Mouse (Mus musculus) limb, embryonic 15.5 days (tissue): ENCODE measurements around the gene Oxa1l. TPM values are rescaled to one million over a fixed set of nuclear protein-coding genes. Genes with fewer than 3 reads are reported as not detected.

ENCODE experiments used
- ATAC-seq: fragments of 200-750 bp; cut with Nextera tagmentation; 2 replicates; pipeline ENCODE4 v1.8.0; 2017; ENCODE audit warnings: low read depth, moderate TSS enrichment; ENCODE audit not compliant: insufficient number of reproducible peaks, low FRiP score, low TSS enrichment
- H3K27ac ChIP-seq: fragments of 300-500 bp; sonication (generic); 2 replicates; pipeline ENCODE4 v1.5.1; 2015; ENCODE audit warnings: moderate library complexity, mild to moderate bottlenecking, inconsistent platforms
- H3K27me3 ChIP-seq: fragments of 300-500 bp; sonication (generic); 2 replicates; pipeline ENCODE4 v1.6.1; 2015; ENCODE audit warnings: inconsistent platforms
- H3K36me3 ChIP-seq: fragments of 300-500 bp; sonication (generic); 2 replicates; pipeline ENCODE4 v1.6.1; 2015; ENCODE audit warnings: inconsistent platforms
- H3K4me1 ChIP-seq: fragments of 300-500 bp; sonication (generic); 2 replicates; pipeline ENCODE4 v1.6.1; 2015; ENCODE audit warnings: inconsistent platforms
- H3K4me2 ChIP-seq: fragments of 300-500 bp; sonication (generic); 2 replicates; pipeline ENCODE4 v1.6.1; 2015; ENCODE audit warnings: mild to moderate bottlenecking, inconsistent platforms
- H3K4me3 ChIP-seq: fragments of 300-500 bp; sonication (generic); 2 replicates; pipeline ENCODE4 v1.5.1; 2015; ENCODE audit warnings: mild to moderate bottlenecking, inconsistent platforms
- H3K9ac ChIP-seq: fragments of 300-500 bp; sonication (generic); 2 replicates; pipeline ENCODE4 v1.6.1; 2015; ENCODE audit warnings: inconsistent platforms
- H3K9me3 ChIP-seq: fragments of 300-500 bp; sonication (generic); 2 replicates; pipeline ENCODE4 v1.6.1; 2016; ENCODE audit warnings: inconsistent platforms
- WGBS: fragments of 180-500 bp; shearing (Covaris S2); methylation state at CpG from one replicate; pipeline ENCODE4 v1.1.7; 2015; 5-methylcytosine and 5-hydroxymethylcytosine counted together
- polyA plus RNA-seq: library from polyadenylated mRNA; unstranded; fragments of >200 nt; fragmentation: Nextera tagmentation; extraction: Ambion mirVana; gene quantifications from 2 replicates; pipeline ENCODE4 v1.2.1, GENCODE M21; 2015

Gene Oxa1l
- polyA plus RNA-seq, 1 experiment from 2014 or later: 37.7 TPM

DNA sequence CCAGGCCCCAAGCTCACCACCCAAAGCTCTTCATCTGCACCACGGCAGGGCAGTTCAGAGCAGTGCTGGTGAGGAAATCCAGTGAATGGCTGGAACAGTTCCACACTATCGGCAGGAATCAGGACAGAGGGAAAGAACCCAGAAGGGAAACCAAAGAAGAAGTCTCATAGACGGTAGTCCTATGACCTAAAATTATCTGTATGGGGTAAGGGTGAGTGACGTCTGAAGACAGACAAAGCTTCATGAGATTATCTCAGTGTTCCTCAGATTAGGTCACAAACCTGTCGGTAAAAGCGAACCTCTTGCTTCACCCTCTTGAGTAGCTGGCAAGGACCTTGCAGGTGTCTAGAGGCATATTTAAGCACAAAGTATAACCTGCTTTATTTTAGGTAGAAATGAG, 16.5 kb downstream of the Oxa1l start:
- WGBS: 82% methylated on average over 6 of the region's 6 CpGs
- H3K27me3 ChIP-seq: no peaks in the 10 kb centered on the region

DNA sequence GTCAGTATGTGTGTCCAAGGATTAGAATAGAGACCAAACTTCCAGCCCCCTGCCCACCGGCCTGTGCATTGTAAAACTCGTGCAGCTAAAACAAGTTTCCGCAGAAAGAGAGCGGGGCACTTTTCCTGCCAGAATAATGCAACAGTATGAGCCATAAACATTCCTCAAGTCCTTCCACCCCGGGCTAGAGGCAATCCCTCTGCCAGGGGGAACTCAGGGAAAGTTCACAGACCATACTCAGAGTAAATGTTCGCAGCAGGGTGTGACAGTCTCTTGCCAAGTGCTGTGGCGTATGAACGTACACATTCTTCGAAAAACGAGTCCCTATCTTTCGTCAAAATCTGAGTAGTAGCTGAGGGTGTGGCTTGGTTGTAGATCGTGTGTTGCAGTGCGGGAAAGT, 18.9 kb downstream of the Oxa1l start:
- Histone ChIP-seq H3K4me3 (no peak overlapping the region), H3K9me3 (no peaks in the 10 kb centered on the region), H3K9ac (no peak overlapping the region), H3K4me2 (no peak overlapping the region), H3K27me3 (no peaks in the 10 kb centered on the region), H3K4me1 (no peaks in the 10 kb centered on the region), H3K27ac (no peak overlapping the region), H3K36me3 (no peaks in the 10 kb centered on the region)
- 52% methylated on average over 13 of the region's 13 CpGs for WGBS
- ATAC-seq: no peak

More for the DNA sequence above, 16.5 kb downstream of the Oxa1l start:
- H3K9ac ChIP-seq: no peak overlapping the region
- ATAC-seq: no peak
- no peaks in the 10 kb centered on the region for H3K36me3 ChIP-seq
- no peak overlapping the region for H3K4me3 ChIP-seq
- no peaks in the 10 kb centered on the region for H3K4me1 ChIP-seq
- no peak overlapping the region for H3K27ac ChIP-seq
- no peak overlapping the region for H3K4me2 ChIP-seq
- no peaks in the 10 kb centered on the region for H3K9me3 ChIP-seq

DNA sequence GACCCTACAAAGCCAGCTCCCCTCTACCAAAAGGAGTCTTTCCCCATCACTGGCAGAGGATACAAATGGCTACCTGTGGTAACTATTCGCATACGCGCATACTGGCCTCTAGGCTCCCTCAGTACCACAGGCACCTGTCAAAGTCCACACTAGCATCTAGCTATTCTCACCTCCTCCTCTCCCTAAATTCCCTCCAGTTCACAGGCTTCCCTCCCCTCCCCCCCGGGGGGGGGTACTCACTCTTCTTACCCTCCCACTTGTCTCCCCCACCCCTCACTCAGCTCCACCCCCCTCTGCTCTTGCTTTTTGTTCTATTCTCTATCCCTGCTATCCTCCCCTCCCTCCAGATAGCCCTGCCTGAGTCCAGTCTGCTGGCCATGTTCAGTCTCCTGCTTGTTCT, 20.0 kb downstream of the Oxa1l start:
- Histone ChIP-seq H3K4me1 (no peaks in the 10 kb centered on the region), H3K36me3 (no peaks in the 10 kb centered on the region), H3K4me3 (no peak overlapping the region), H3K9ac (no peak overlapping the region), H3K27ac (no peak overlapping the region), H3K27me3 (no peaks in the 10 kb centered on the region), H3K4me2 (no peak overlapping the region), H3K9me3 (no peaks in the 10 kb centered on the region)
- WGBS: 70% methylated on average over 4 of the region's 4 CpGs
- no peak for ATAC-seq

DNA sequence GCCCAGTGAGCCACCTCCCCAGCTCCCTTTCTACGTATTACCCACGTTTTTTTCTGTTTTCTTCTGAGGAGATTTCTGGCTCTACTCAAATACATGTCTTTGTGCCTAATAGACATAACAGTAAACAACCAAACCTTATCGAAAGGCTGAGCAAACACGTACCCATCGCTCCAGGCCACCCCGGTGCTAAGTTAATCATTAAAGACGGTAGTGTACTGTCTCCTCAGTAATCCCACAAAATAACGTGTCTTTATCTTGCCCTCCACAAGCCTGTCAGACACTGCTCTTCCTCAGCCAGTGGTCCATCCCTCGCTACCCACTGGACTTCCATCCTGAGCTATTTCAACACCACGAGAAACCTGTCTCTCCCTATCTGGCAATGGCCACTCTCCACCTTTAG, 21.2 kb downstream of the Oxa1l start:
- Histone ChIP-seq H3K36me3 (no peaks in the 10 kb centered on the region), H3K27me3 (no peaks in the 10 kb centered on the region), H3K4me2 (no peak overlapping the region), H3K4me3 (no peak overlapping the region), H3K9ac (no peak overlapping the region), H3K4me1 (no peaks in the 10 kb centered on the region), H3K27ac (no peak overlapping the region), H3K9me3 (no peaks in the 10 kb centered on the region)
- WGBS: 78% methylated on average over 10 of the region's 10 CpGs
- no peak for ATAC-seq

DNA sequence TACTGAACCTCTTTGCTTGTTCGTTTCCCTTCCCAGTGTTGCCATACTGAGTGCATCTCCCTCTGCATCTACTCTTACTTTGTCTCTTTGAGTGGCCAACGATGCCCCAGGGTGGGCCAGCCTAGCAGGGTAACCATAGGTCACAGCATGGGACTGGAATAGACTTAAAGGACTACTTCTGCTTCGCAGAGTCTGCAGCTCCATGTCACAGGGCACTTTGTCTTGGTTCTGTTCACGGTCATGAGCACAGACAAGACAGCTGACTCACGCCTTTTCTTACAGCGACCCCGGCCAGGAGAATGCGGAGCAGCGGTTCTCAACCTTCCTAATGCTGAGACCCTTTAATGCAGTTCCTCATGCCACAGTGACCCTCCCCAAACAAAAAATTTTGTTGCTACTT, 22.0 kb downstream of the Oxa1l start:
- Histone ChIP-seq H3K9me3 (no peaks in the 10 kb centered on the region), H3K27ac (no peak overlapping the region), H3K4me1 (no peaks in the 10 kb centered on the region), H3K27me3 (no peaks in the 10 kb centered on the region), H3K9ac (no peak overlapping the region), H3K36me3 (no peaks in the 10 kb centered on the region), H3K4me3 (no peak overlapping the region), H3K4me2 (no peak overlapping the region)
- 77% methylated on average over 9 of the region's 9 CpGs for WGBS
- ATAC-seq: no peak

DNA sequence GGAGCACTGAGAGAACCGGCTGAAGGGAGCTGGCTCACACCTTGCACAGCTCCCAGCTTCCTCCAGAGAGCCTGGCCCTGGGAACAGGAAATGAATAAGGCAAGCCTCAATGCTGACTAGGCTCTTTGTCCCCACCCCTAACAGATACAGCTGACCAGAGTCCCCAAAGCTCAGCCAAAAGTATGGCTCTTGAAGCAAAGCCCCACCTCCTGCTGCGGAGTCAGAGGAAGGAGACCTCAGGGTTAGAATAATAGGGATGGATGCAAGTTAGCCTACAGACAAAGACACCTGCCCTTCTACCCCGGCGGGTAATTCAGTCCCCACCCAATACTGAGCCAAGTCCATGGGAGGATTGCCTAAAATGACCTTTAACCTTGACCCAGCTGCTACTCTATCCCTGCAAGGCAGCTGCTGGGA, 22.7 kb downstream of the Oxa1l start:
- 68% methylated on average over 4 of the region's 4 CpGs for WGBS
- no peak for ATAC-seq
- H3K4me2 ChIP-seq: no peak overlapping the region
- H3K27me3 ChIP-seq: no peaks in the 10 kb centered on the region
- H3K36me3 ChIP-seq: no peaks in the 10 kb centered on the region
- H3K27ac ChIP-seq: no peak overlapping the region
- H3K4me3 ChIP-seq: no peak overlapping the region
- H3K9ac ChIP-seq: no peak overlapping the region
- H3K4me1 ChIP-seq: no peaks in the 10 kb centered on the region
- no peaks in the 10 kb centered on the region for H3K9me3 ChIP-seq

DNA sequence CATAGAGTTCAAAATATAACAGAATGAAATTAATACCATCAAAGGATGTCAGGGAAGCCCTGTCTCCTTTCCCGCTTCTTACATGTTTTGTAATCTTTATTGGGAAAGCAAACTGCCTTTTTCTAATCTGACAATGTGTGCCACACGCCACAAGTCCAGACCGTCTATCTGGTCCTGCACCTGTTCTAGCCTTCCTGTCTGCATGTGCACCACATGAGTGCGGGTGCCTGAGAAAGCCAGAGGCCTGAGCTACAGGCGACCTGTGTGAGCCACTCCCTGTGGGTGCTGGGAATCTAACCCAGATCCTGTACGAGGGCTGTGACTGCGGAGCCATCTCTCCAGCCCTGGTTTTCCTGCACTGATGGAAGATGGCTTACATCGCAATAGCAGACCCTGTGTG, 23.8 kb downstream of the Oxa1l start:
- H3K9ac ChIP-seq: no peak overlapping the region
- ATAC-seq: no peak
- H3K36me3 ChIP-seq: no peaks in the 10 kb centered on the region
- no peaks in the 10 kb centered on the region for H3K4me1 ChIP-seq
- H3K27ac ChIP-seq: no peak overlapping the region
- 87% methylated on average over 8 of the region's 8 CpGs for WGBS
- H3K9me3 ChIP-seq: no peaks in the 10 kb centered on the region
- no peak overlapping the region for H3K4me3 ChIP-seq
- H3K4me2 ChIP-seq: no peak overlapping the region
- H3K27me3 ChIP-seq: no peaks in the 10 kb centered on the region

DNA sequence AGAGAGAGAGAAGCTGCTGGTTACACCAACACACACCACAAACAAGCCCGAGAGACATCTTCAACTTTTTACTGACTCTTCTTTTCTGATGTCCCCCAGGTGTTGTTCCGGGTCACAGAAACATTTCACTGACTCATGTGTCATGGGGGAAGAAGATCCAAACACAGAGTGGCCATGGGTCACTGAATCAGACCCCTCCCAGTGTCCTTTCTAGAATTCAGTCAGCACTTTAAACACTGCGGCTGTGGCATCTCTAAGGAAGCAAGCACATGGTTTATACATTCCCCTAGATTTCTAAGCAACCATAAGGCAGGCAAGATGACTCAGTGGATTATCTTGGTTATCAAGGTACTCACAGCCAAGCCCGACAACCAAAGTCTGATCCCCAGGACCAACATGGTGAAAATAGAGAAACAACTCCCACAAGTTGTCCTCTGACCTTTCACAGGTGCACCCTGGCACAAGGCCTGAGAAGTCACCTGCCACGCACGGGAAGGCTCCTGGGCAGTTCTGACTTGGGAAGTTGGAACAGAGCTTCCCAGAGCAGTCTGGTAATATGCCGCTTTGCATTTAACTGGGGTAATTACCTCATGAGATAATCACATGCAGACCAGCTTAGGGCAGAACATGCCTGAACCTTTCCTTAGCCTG, 25.5 kb downstream of the Oxa1l start:
- Histone ChIP-seq H3K27me3 (no peaks in the 10 kb centered on the region), H3K36me3 (no peaks in the 10 kb centered on the region), H3K27ac (no peak overlapping the region), H3K9ac (no peak overlapping the region), H3K9me3 (no peaks in the 10 kb centered on the region), H3K4me2 (no peak overlapping the region), H3K4me1 (no peaks in the 10 kb centered on the region), H3K4me3 (no peak overlapping the region)
- 75% methylated on average over 7 of the region's 7 CpGs for WGBS
- ATAC-seq: no peak

DNA sequence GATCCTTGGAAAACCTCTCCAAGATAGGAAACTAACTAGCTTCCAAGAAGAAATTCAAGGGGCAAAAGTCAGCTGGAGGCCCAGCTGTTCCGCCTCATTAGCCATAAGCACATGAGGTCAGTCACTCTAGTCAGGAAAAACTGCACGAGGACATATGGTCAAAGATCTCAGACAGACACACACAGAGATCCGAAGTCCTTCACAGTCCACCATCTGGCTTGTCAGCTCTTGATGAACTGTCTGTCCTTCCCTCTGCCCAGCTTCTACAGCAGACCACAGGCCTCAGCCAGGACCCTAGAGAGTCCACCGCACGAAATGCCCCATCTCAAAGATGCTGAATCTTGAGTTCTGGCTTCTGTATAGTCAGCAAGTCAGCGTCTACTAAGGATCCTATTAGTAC, 26.9 kb downstream of the Oxa1l start:
- no peak for ATAC-seq
- 73% methylated on average over 6 of the region's 6 CpGs for WGBS
- Histone ChIP-seq H3K9me3 (no peaks in the 10 kb centered on the region), H3K4me1 (no peaks in the 10 kb centered on the region), H3K4me3 (no peak overlapping the region), H3K9ac (no peak overlapping the region), H3K27ac (no peak overlapping the region), H3K36me3 (no peaks in the 10 kb centered on the region), H3K27me3 (no peaks in the 10 kb centered on the region), H3K4me2 (no peak overlapping the region)

DNA sequence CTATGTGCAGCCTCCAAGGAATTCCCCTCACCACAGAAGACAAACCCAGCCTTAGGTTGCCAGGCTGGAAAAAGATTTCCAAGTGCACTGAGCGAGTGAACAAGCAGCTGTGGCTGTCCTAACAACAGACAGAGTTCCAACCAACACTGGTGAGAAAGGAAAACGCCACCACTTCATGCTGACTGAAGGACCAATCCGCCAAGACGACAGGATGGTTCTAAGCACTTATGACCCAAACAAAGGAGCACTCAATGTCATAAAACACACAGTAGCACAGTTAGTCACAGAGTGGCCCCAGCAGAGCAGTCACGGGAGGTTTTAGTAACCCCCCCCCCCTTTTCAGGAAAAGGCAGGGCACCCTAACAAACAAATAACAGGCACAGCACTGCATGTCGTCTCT, 30.2 kb downstream of the Oxa1l start:
- Histone ChIP-seq H3K4me3 (no peak overlapping the region), H3K4me1 (no peaks in the 10 kb centered on the region), H3K9me3 (no peaks in the 10 kb centered on the region; the same call in 1 of the 2 replicates), H3K9ac (no peak overlapping the region), H3K27me3 (no peaks in the 10 kb centered on the region), H3K4me2 (no peak overlapping the region), H3K27ac (no peak overlapping the region), H3K36me3 (no peaks in the 10 kb centered on the region)
- ATAC-seq: no peak
- whole genome bisulfite sequencing: 41% methylated on average over 6 of the region's 6 CpGs

DNA sequence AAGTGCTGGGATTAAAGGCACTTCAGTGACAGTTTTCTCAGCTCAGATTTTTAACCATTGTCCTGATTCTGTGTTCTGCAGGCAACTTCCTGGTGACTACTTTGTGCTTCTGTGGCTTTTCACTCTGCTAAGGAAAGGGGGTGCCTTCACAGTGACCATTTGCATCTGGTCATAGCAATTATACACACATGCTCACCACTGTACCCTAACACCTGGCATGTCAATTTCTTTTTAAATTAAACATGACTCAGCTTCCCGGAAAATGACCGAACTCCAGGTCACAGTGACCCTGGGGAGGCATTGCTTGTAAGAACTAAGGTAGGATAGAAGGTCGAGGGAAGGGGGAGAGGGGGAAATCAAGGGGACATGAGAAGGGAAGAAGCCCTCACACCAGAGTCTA, 33.2 kb downstream of the Oxa1l start:
- no peaks in the 10 kb centered on the region for H3K4me1 ChIP-seq
- no peak overlapping the region for H3K4me3 ChIP-seq
- H3K36me3 ChIP-seq: no peaks in the 10 kb centered on the region
- H3K4me2 ChIP-seq: no peak overlapping the region
- H3K27me3 ChIP-seq: no peaks in the 10 kb centered on the region
- 54% methylated on average over 3 of the region's 3 CpGs for WGBS
- H3K9ac ChIP-seq: no peak overlapping the region
- H3K9me3 ChIP-seq: no peaks in the 10 kb centered on the region; the same call in 1 of the 2 replicates
- no peak for ATAC-seq
- no peak overlapping the region for H3K27ac ChIP-seq

DNA sequence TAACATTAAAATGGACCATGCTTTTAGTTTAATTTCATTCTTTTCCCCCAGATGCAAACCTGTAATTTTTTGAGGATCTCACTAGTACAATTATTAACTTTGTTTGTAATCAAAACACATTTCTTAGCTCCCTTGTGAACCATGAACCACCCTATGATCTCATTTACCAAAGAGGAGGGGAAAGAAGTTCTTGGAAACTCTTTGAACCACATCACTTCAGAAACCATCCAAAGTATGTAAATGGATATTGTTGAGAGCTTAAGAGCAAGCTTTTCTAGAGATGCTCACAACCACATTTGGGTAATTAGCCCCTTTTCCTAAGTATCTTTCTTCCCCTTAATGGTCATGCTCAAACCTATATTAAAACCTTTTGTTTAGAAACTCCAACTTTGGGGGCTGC, 33.7 kb downstream of the Oxa1l start:
- ATAC-seq: no peak
- Histone ChIP-seq H3K27me3 (no peaks in the 10 kb centered on the region), H3K36me3 (no peaks in the 10 kb centered on the region), H3K4me2 (no peak overlapping the region), H3K4me1 (no peaks in the 10 kb centered on the region), H3K9ac (no peak overlapping the region), H3K4me3 (no peak overlapping the region), H3K27ac (no peak overlapping the region), H3K9me3 (no peaks in the 10 kb centered on the region; the same call in 1 of the 2 replicates)

DNA sequence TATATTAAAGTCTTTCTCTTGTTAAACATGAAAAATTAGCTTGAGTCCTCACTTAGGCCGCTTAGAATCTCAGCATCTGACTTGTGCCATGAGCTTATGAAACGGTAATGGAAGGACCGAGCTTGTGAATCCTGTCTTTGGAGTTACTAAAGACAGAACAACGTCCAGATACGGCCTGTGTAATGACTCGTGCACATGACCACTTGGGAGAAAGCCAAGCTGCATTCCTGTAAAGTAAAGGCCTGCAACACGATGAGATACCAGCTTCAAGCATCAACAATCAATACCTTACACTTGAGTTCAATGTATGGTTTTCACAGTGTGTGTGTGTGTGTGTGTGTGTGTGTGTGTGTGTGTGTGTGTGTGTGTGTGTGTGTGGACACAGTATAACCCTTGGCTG, 36.1 kb downstream of the Oxa1l start:
- 78% methylated on average over 7 of the region's 7 CpGs for WGBS
- H3K4me2 ChIP-seq: no peak overlapping the region

More for the DNA sequence above, 36.1 kb downstream of the Oxa1l start:
- Histone ChIP-seq H3K4me3 (no peak overlapping the region), H3K9ac (no peak overlapping the region), H3K4me1 (no peaks in the 10 kb centered on the region), H3K27me3 (no peaks in the 10 kb centered on the region), H3K9me3 (no peaks in the 10 kb centered on the region; the same call in 1 of the 2 replicates), H3K27ac (no peak overlapping the region), H3K36me3 (no peaks in the 10 kb centered on the region)
- ATAC-seq: no peak
